Mouse (Mus musculus): Measurements from ENCODE around the gene Ly9.

GRCm38 (mm10) chr1:171561200-171561599, 46.0 kb downstream of the Ly9 start:
- no peak; the same call in 1 of the 2 replicates for TF ChIP-seq TCF12 (IDR thresholded peaks at IDR 0.05; ENCODE audit: low read depth, low read length)
- TF ChIP-seq CHD2 (IDR thresholded peaks at IDR 0.05; ENCODE audit: low read length): no peak
- TF ChIP-seq JUND (conservative IDR thresholded peaks at IDR 0.05; ENCODE audit: low read depth, low read length): no peak
- no peak for TF ChIP-seq MEF2A (IDR thresholded peaks at IDR 0.05; ENCODE audit: borderline replicate concordance, low read depth, low read length)
- no peak for TF ChIP-seq EP300 (IDR thresholded peaks at IDR 0.05; ENCODE audit: low read length)
- TF ChIP-seq MYC (IDR thresholded peaks at IDR 0.05; ENCODE audit: low read depth, low read length): no peak
- TF ChIP-seq POLR2A (IDR thresholded peaks at IDR 0.05; ENCODE audit: low read depth, low read length): no peak
